Mouse (Mus musculus) ES-E14 (cell line): ENCODE results near the gene Mucl3.

ENCODE experiments used
- HCFC1 ChIP-seq: IDR thresholded peaks from 2 replicates; pipeline ENCODE4 v1.6.1; 2012; ENCODE audit warnings: low read length, inconsistent platforms, borderline replicate concordance; ENCODE audit not compliant: insufficient read depth
- MAFK ChIP-seq: IDR thresholded peaks from 2 replicates; pipeline ENCODE4 v1.6.1; 2014; ENCODE audit warnings: mild to moderate bottlenecking, low read depth, low read length, inconsistent platforms; ENCODE audit not compliant: insufficient read depth
- ZC3H11A ChIP-seq: IDR thresholded peaks from 2 replicates; pipeline ENCODE4 v1.6.1; 2012; ENCODE audit warnings: low read depth, mild to moderate bottlenecking, inconsistent platforms, low read length, borderline replicate concordance
- ZNF384 ChIP-seq: IDR thresholded peaks from 2 replicates; pipeline ENCODE4 v1.6.1; 2012; ENCODE audit warnings: low read depth, low read length, inconsistent platforms

GRCm38 (mm10) chr17:35592131-35592530 is 51.4 kb downstream of the Mucl3 start:
- TF ChIP-seq HCFC1: no peak
- TF ChIP-seq MAFK: no peak
- TF ChIP-seq ZNF384: no peak
- TF ChIP-seq ZC3H11A: no peak
